Mouse (Mus musculus) layer of hippocampus, adult 11-12 months (tissue): Measurements from ENCODE around the gene Lcn9.
"Not testable (repeated sequence)": the region's sequence is repeated elsewhere in the genome, so short reads cannot be mapped to it uniquely, and the experiment has no call there.

Experiments
- DNase-seq: peaks from one replicate; pipeline ENCODE4 v3.0.0; 2022; ENCODE audit warnings: low spot score

Gene Lcn9

GRCm38 (mm10) chr2:25822806-25823205 is at the start of gene Lcn9:
Gene Lcn9 (plus strand): TSS chr2:25823153.
- peak; percentile 62 for DNase-seq

DNA sequence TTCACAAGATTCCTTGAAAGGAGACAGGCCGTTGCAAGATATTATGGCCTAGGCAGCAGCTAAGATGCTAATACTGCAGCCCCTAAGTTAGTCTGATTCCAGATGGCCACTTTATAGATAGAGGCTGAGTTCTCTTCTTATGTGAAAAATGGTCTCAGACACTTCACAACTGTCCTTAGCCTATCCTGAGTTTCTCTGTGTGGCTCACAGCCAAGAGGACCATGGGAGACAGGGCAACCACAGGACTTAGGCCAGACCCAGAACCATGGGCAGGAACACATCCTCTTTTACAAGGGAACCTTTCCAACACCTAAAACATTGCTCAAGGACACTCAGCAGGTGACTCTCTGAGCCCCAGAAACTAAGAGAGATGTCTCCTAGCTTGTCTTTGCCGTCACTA is 49.4 kb upstream of the Lcn9 start:
- DNase-seq, result no peak

- no peak for DNase-seq
These were observed 48.3 kb upstream of the Lcn9 start for GRCm38 (mm10) chr2:25774640-25775039.

DNA sequence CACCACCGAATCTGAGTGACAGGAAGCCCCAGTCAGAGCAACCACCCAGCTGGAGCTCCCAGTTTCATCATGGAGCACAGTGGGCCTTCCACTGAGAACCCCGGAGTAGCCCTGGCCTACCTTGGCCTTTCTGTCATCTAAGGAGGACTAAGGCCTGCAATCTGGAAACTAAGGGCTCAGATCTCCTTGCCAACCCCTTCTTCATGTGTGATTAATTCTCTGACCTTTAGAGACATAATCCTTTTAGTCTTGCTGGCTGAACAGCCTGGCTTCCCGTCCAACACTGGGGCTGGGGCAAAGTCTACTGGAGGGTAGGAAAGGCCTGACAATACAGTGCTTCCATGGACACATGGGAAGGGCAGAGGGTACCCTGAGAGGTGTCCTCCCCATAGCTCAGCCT is 47.0 kb upstream of the Lcn9 start:
- no peak for DNase-seq

- DNase-seq, result no peak
These were observed 46.2 kb upstream of the Lcn9 start, which contains the start of gene Lcn11 for GRCm38 (mm10) chr2:25776717-25777116. Gene Lcn11 (plus strand): TSS chr2:25777017.

GRCm38 (mm10) chr2:25779076-25779475 is 43.9 kb upstream of the Lcn9 start:
- no peak for DNase-seq

DNA sequence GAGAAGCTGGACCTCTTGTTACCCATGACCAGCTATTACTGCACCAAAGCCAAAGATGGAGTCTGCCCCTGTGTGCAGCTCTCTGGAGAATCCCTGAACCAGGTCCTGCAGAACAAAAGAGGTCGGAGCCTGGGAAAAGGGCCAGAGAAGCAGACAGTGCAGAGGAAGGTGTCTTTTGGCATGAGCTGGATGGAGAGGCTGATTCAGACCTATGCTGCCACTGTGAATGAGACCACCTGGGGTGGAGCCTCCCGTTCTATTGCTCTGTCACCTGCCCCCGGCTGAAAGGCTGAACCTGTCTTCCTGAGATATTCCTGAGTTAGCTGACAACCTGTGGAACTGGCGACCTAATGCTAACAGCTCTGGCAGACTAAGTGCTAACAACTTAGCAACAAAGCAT is 42.0 kb upstream of the Lcn9 start:
- DNase-seq, result no peak

DNA sequence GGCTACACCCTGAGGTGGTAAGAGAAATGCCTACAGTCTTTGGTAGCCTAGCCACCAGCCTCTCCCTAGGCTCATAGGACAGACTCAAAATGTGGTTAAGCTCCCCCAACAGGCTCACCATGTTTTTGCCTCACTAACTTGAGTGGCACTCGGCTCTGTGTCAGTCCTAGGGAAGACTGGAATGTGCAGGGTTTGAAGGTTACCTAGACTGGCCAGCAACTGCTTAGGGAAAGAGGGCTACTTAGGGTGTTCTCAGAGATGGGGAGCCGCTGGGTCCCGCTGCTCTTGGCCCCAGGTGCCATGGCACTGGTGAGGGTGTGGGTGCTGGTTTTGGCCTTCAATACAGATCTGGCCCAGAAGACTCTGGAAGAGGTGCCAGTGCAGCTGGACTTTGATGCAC is 41.0 kb upstream of the Lcn9 start, which contains the start of gene Gm13539:
Gene Gm13539, plus strand, starts transcription at position 301 of the 400 bp plus-strand sequence.
- DNase-seq, result no peak

DNA sequence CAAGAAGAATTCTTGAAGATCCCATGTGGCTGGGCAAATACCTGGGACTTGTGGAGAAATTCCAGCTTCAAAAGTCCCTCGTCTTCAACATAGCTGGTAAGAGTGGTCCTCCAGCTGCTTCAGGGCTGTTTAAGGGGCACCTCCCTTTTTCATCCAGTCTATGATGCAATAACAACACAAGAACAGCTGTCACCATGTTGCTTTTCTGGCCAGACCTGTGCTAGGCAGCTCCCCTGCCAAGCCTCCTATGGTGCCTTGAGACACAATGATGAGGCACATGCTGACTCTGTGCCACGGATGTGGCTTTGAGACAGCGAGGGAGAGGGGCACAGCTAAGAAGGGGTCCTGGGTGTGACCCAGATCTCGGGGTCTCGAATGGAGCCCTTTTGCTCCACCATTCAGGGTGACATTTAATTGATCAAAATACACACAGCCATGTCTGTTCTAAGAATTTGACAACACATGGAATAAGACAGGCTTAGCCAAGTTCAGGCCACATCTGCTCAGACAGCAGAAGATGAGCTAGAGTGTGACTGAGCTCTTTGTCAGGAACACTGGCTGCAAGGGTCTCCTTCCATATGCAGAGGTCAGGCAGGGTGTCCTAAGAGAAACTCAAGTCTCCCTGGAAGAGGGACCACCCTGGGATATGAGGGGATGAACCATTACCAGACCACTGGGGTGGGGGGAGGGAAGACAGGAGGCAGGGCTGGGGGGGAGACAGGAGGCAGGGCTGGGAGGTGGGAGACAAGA is 37.2 kb upstream of the Lcn9 start:
- no peak for DNase-seq

GRCm38 (mm10) chr2:25789092-25789491 is 33.9 kb upstream of the Lcn9 start:
- DNase-seq, result no peak

GRCm38 (mm10) chr2:25797635-25798034 is 25.3 kb upstream of the Lcn9 start:
- no peak for DNase-seq

- no peak for DNase-seq
These were observed 24.9 kb upstream of the Lcn9 start for GRCm38 (mm10) chr2:25798065-25798464.

DNA sequence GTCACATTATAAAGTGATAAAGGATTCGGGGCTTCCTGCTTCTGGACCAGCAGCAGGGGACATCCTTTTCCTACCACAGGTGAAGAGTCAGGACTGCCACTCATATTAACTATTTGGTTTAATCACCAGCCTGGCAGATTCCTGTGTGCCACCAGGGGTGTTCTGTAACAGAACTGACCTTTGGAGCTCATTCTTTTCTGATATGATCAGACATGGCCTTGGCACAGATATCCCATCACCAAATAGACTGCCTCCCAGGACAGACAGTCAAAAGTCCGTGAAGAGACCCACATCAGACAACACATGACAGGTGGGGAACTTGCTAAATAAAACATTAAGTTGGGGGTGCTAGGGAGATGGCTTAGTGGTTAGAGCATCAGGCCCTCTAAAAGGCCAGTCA is 11.2 kb upstream of the Lcn9 start:
- DNase-seq, result no peak

- no peak for DNase-seq
These were observed 9.6 kb upstream of the Lcn9 start for GRCm38 (mm10) chr2:25813364-25813763.

DNA sequence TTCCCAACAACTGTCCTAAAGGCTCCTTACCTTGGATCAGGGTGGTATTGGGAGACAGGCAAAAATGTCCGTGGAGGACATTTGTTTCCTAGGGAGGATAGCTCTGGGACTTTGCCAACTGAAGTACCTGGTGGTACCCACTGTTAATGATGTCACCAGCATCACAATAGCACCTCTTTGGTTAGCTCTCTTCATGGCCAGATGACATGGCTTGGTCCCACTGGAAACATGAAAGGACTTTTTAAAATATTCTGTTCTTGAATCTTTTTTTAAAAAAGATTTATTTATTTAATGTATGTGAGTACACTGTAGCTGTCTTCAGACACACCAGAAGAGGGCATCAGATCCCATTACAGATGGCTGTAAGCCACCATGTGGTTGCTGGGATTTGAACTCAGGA is 7.2 kb upstream of the Lcn9 start, which contains the start of gene Glt6d1:
Gene Glt6d1, minus strand, starts transcription at position 101 of the 400 bp plus-strand sequence.
- not testable (repeated sequence) for DNase-seq

- no peak for DNase-seq
These were observed 1.8 kb downstream of the Lcn9 start for GRCm38 (mm10) chr2:25824751-25825150.

GRCm38 (mm10) chr2:25828344-25828947 is 5.5 kb downstream of the Lcn9 start:
- no peak for DNase-seq

GRCm38 (mm10) chr2:25830786-25831185 is 7.8 kb downstream of the Lcn9 start:
- no peak for DNase-seq

- DNase-seq, result peak; percentile 81
These were observed 13.3 kb downstream of the Lcn9 start for GRCm38 (mm10) chr2:25836291-25836690.

- no peak for DNase-seq
These were observed 19.2 kb downstream of the Lcn9 start for GRCm38 (mm10) chr2:25842161-25842560.

DNA sequence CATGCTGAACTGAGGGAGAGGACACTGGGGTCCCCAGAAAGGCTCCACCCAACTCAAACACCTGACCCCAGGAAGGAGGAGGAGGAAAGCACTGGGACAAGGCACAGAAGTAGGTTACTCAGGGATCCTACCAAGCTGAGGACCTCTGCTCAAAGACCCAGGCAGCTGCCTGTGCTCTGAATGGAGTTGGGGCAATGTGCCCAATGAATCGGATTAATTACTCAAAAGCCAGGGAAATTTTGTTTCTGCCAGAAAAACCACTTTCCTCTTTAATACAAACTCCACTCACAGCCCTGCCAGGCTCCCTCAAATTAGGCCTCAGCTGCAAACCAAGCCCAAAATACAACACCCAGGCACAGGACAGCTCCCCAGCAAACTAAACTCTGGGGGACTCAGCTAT is 19.8 kb downstream of the Lcn9 start:
- peak; percentile 46 for DNase-seq

- DNase-seq, result peak; percentile 39
These were observed 21.1 kb downstream of the Lcn9 start for GRCm38 (mm10) chr2:25844097-25844496.

- DNase-seq, result no peak
These were observed 23.6 kb downstream of the Lcn9 start for GRCm38 (mm10) chr2:25846516-25846915.

GRCm38 (mm10) chr2:25847226-25847625 is 24.3 kb downstream of the Lcn9 start, which contains the start of gene Sohlh1:
Gene Sohlh1 (minus strand): TSS chr2:25847248.
- no peak for DNase-seq
